Mouse (Mus musculus) midbrain, embryonic 11.5 days (tissue): ENCODE measurements around the gene Fbxo27. TPM values are rescaled to one million over a fixed set of nuclear protein-coding genes. Genes with fewer than 3 reads are reported as not detected.
A peak's percentile ranks its signal among the peaks of the same experiment; 100 is the strongest.
"Not testable (repeated sequence)": the region's sequence is repeated elsewhere in the genome, so short reads cannot be mapped to it uniquely, and the experiment has no call there.

Experiments
- ATAC-seq: fragments of 200-750 bp; cut with Nextera tagmentation; 2 replicates; pipeline ENCODE4 v1.8.0; 2017; ENCODE audit warnings: moderate TSS enrichment, moderate library complexity; ENCODE audit not compliant: low FRiP score
- DNase-seq: peaks from one replicate; pipeline ENCODE4 v3.0.0; 2015; ENCODE audit warnings: low spot score; ENCODE audit errors: missing footprints
- H3K27ac ChIP-seq: fragments of 300-500 bp; sonication (generic); 2 replicates; pipeline ENCODE4 v1.5.1; 2014; ENCODE audit warnings: low read depth, low read length
- H3K27me3 ChIP-seq: fragments of 300-500 bp; sonication (generic); 2 replicates; pipeline ENCODE4 v1.6.1; 2014; ENCODE audit warnings: mild to moderate bottlenecking, low read length, moderate library complexity, mixed read lengths; ENCODE audit not compliant: control insufficient read depth, insufficient read depth
- H3K36me3 ChIP-seq: fragments of 300-500 bp; sonication (generic); 2 replicates; pipeline ENCODE4 v1.6.1; 2014; ENCODE audit warnings: mild to moderate bottlenecking, low read length, moderate library complexity, mixed read lengths; ENCODE audit not compliant: control insufficient read depth, insufficient read depth
- H3K4me1 ChIP-seq: fragments of 300-500 bp; sonication (generic); 2 replicates; pipeline ENCODE4 v1.6.1; 2014; ENCODE audit warnings: low read length; ENCODE audit not compliant: control insufficient read depth, insufficient read depth
- H3K4me2 ChIP-seq: fragments of 300-500 bp; sonication (generic); 2 replicates; pipeline ENCODE4 v1.6.1; 2014; ENCODE audit warnings: mild to moderate bottlenecking, moderate library complexity
- H3K4me3 ChIP-seq: fragments of 300-500 bp; sonication (generic); 2 replicates; pipeline ENCODE4 v1.5.1; 2014; ENCODE audit warnings: low read depth, low read length
- H3K9ac ChIP-seq: fragments of 300-500 bp; sonication (generic); 2 replicates; pipeline ENCODE4 v1.6.1; 2014; ENCODE audit warnings: low read length
- H3K9me3 ChIP-seq: fragments of 300-500 bp; sonication (generic); 2 replicates; pipeline ENCODE4 v1.6.1; 2016; ENCODE audit warnings: low read length; ENCODE audit not compliant: control insufficient read depth
- WGBS: fragments of 180-500 bp; shearing (Covaris S2); extraction: QIAGEN DNeasy Blood & Tissue Kit; methylation state at CpG from one replicate; pipeline ENCODE4 v1.1.7; 2014; 5-methylcytosine and 5-hydroxymethylcytosine counted together
- polyA plus RNA-seq: library from polyadenylated mRNA; unstranded; fragments of >200 nt; fragmentation: Nextera tagmentation; extraction: Ambion mirVana; gene quantifications from 2 replicates; pipeline ENCODE4 v1.2.1, GENCODE M21; 2014

Gene Fbxo27
- polyA plus RNA-seq, 1 experiment from 2014 or later = 3.8 TPM

DNA sequence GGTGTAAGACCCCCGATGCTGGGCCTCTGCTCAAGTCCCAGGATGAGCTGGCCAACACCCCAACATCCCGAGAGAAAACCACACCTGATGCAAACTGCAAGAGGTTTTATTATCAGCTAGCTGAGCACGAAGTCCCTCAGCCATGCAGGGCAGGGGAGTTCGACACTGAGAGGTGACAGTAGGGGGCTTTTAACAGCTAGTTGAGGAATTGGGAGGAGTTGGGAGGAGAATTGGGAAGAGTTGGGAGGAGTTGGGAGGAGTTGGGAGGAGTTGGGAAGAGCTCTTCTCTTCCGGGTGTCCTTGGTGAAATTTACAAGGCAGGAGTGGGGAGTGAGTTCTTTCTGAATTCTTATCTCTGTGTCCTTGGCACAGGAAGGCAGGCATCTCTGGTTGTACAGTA, 19.9 kb upstream of the Fbxo27 start:
- H3K4me1 ChIP-seq, H3K36me3 ChIP-seq, ATAC-seq, H3K9me3 ChIP-seq, H3K27me3 ChIP-seq, H3K4me2 ChIP-seq, H3K4me3 ChIP-seq, H3K27ac ChIP-seq, DNase-seq, H3K9ac ChIP-seq: not testable (repeated sequence)
- WGBS = 76% methylated on average over 5 of the region's 5 CpGs

GRCm38 (mm10) chr7:28674994-28675393, 17.7 kb upstream of the Fbxo27 start:
- no peak overlapping the region for H3K9ac ChIP-seq
- H3K9me3 ChIP-seq = no peaks in the 10 kb centered on the region
- H3K4me3 ChIP-seq = no peak overlapping the region
- 82% methylated on average over 9 of the region's 9 CpGs for WGBS
- no peak overlapping the region for H3K27ac ChIP-seq
- no peak for ATAC-seq
- no peak overlapping the region for H3K4me2 ChIP-seq
- DNase-seq = no peak
- H3K4me1 ChIP-seq = no peaks in the 10 kb centered on the region
- H3K36me3 ChIP-seq = no peaks in the 10 kb centered on the region
- H3K27me3 ChIP-seq = no peaks in the 10 kb centered on the region

DNA sequence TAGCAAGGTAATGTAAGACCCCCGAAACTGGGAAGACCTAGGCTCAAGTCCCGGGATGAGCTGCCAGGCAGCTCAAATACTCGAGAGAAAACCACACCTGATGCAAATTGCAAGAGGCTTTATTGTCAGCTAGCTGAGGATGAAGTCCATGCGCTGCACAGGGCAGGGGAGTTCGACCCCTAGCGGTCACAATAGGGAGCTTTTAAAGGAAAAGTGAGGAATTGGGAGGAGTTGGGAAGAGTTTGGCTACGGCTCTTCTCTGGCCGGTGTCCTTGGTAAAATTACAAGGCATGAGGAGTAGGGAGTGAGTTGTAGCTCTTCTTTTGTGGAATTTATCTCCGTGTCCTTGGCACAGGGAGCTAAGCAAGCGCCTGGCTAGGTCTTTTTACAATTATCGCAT, 16.9 kb upstream of the Fbxo27 start:
- H3K4me3 ChIP-seq = no peak overlapping the region
- DNase-seq = no peak
- H3K4me2 ChIP-seq = no peak overlapping the region
- WGBS = 44% methylated on average over 11 of the region's 11 CpGs
- no peaks in the 10 kb centered on the region for H3K9me3 ChIP-seq
- no peaks in the 10 kb centered on the region for H3K27me3 ChIP-seq
- no peak overlapping the region for H3K9ac ChIP-seq
- H3K27ac ChIP-seq = no peak overlapping the region
- ATAC-seq = no peak
- no peaks in the 10 kb centered on the region for H3K36me3 ChIP-seq
- no peaks in the 10 kb centered on the region for H3K4me1 ChIP-seq

DNA sequence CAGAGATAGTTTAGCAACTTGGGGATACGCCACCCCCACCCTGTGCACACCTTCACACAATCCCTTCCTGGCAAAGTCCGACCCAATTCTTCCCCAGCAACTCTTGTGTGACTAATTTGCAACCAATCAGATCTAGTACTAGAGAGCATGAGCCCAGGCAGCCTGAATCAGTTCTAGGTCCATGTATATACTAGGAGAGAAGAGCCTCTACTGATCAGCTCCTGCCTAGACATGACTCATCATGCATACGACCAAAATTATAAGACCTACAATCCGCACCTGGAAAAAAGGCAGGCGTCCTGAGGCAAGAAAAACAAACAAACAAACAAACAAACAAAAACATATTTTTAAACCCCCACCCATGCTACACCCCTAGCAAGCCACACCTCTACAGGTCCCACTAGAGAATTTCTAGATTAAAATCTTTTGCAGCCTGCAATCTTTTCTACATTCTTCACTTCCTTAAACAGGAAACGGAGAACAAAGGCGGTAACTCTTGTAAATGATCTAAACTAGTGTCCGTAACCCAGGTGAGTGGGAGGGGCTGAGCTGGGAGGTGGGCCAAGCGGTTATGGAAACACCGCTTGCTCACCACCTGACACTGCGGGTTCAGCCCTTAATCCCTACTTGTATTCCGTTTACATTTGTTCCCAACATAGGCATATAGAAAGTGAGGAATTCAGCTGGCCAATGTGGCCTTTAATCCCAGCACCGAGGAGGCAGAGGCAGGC, 15.7 kb upstream of the Fbxo27 start:
- no peaks in the 10 kb centered on the region for H3K27me3 ChIP-seq
- H3K4me1 ChIP-seq = no peaks in the 10 kb centered on the region
- ATAC-seq (no peak), DNase-seq (no peak)
- H3K9me3 ChIP-seq = no peaks in the 10 kb centered on the region
- 87% methylated on average over 13 of the region's 13 CpGs for WGBS
- H3K36me3 ChIP-seq = no peaks in the 10 kb centered on the region
- no peak overlapping the region for H3K27ac ChIP-seq
- no peak overlapping the region for H3K4me2 ChIP-seq
- no peak overlapping the region for H3K4me3 ChIP-seq
- H3K9ac ChIP-seq = no peak overlapping the region

DNA sequence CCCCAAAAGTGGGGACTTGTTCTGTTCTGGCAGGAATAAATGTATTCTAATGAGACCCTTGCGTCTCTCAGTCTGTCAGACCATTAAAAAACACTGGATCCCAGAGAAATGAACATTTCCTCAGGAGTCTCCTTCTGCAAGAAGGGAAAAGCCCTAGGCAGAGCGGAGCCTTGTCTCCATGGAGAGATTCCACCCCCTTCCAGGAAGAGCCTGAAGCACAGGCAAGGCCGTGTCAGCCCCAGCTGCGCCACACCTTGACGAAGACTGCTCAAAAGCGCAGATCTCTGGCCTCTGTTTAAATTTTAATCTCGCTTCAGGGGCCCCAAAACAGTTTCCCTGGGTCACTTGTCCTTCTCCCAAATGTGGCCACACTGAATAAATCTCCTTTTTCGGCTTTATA, 15.0 kb upstream of the Fbxo27 start:
- Histone ChIP-seq H3K4me1 (no peaks in the 10 kb centered on the region), H3K36me3 (no peaks in the 10 kb centered on the region), H3K27ac (no peak overlapping the region), H3K9ac (no peak overlapping the region), H3K27me3 (no peaks in the 10 kb centered on the region), H3K4me3 (no peak overlapping the region), H3K9me3 (no peaks in the 10 kb centered on the region), H3K4me2 (no peak overlapping the region)
- 87% methylated on average over 8 of the region's 8 CpGs for WGBS
- no peak for DNase-seq
- no peak for ATAC-seq

GRCm38 (mm10) chr7:28691075-28691474, 1.6 kb upstream of the Fbxo27 start:
- WGBS = 83% methylated on average over 7 of the region's 7 CpGs
- peaks cover 11% of the 10 kb centered on the region for H3K4me1 ChIP-seq
- H3K9me3 ChIP-seq = no peaks in the 10 kb centered on the region
- ATAC-seq (no peak), DNase-seq (no peak)
- H3K27ac ChIP-seq = no peak overlapping the region
- H3K9ac ChIP-seq = no peak overlapping the region
- H3K36me3 ChIP-seq = no peaks in the 10 kb centered on the region
- no peak overlapping the region for H3K4me3 ChIP-seq
- no peak overlapping the region for H3K4me2 ChIP-seq
- peaks cover 13% of the 10 kb centered on the region for H3K27me3 ChIP-seq

- Histone ChIP-seq H3K36me3 (no peaks in the 10 kb centered on the region), H3K9ac (peak overlapping the region; percentile 56), H3K27me3 (peaks cover 13% of the 10 kb centered on the region), H3K4me3 (peak overlapping the region; percentile 45), H3K9me3 (no peaks in the 10 kb centered on the region), H3K27ac (no peak overlapping the region), H3K4me2 (peak overlapping the region; percentile 87), H3K4me1 (peaks cover 11% of the 10 kb centered on the region)
- DNase-seq (peak; percentile 93), ATAC-seq (peak; percentile 85)
- 1% methylated on average over 38 of the region's 38 CpGs for WGBS
These were observed 795 bp downstream of the Fbxo27 start for GRCm38 (mm10) chr7:28693321-28693966.

- no peaks in the 10 kb centered on the region for H3K9me3 ChIP-seq
- peak; percentile 85 for DNase-seq
- no peak overlapping the region for H3K27ac ChIP-seq
- H3K4me1 ChIP-seq = peaks cover 11% of the 10 kb centered on the region
- no peak overlapping the region for H3K9ac ChIP-seq
- 0 out of 2 replicates have a peak overlapping the region, but pooled peaks have one; percentile 6 for H3K4me2 ChIP-seq
- H3K27me3 ChIP-seq = peaks cover 13% of the 10 kb centered on the region
- H3K36me3 ChIP-seq = no peaks in the 10 kb centered on the region
- no peak overlapping the region for H3K4me3 ChIP-seq
- no peak for ATAC-seq
- 6% methylated on average over 14 of the region's 14 CpGs for WGBS
These were observed 1.8 kb downstream of the Fbxo27 start for GRCm38 (mm10) chr7:28694423-28694822.

DNA sequence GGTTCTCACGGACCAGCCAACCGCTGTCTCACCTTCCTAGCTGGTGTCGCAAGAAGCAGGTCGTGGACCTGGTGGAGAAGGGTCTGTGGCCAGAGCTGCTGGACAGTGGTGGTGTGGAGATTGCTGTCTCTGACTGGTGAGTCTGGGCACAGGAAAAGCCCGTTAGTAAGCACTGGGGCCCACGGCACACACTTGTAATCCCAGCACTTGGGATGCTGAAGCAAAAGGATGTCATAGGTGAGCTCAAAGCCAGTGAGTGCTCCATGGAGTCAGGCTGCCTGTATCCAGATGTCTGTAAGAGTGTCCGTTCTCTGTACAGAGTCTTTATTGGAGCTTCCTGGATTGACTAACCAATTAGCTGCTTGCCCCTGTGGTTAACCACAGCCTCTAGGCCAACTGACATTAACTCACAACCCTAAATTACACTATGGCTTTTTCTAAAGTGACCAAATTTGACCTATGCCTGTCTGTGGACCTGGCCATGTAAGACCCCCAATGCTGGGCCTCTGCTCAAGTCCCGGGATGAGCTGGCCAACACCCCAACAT, 2.4 kb downstream of the Fbxo27 start:
- Histone ChIP-seq H3K4me2 (no peak overlapping the region), H3K27me3 (peaks cover 13% of the 10 kb centered on the region), H3K9ac (no peak overlapping the region), H3K4me3 (no peak overlapping the region), H3K9me3 (no peaks in the 10 kb centered on the region), H3K36me3 (no peaks in the 10 kb centered on the region), H3K4me1 (peaks cover 11% of the 10 kb centered on the region), H3K27ac (no peak overlapping the region)
- no peak for DNase-seq
- ATAC-seq = no peak
- 65% methylated on average over 8 of the region's 8 CpGs for WGBS
